Mouse (Mus musculus) thymus, postnatal 10 days (tissue): Measurements from ENCODE around the gene Parn.
"Not testable (repeated sequence)": the region's sequence is repeated elsewhere in the genome, so short reads cannot be mapped to it uniquely, and the experiment has no call there.

ENCODE experiments used
- DNase-seq, 2 experiments: peaks; one replicate each; pipeline ENCODE4 v3.0.0; 2021; ENCODE audit warnings: low spot score in 2 of 2

Gene Parn

DNA sequence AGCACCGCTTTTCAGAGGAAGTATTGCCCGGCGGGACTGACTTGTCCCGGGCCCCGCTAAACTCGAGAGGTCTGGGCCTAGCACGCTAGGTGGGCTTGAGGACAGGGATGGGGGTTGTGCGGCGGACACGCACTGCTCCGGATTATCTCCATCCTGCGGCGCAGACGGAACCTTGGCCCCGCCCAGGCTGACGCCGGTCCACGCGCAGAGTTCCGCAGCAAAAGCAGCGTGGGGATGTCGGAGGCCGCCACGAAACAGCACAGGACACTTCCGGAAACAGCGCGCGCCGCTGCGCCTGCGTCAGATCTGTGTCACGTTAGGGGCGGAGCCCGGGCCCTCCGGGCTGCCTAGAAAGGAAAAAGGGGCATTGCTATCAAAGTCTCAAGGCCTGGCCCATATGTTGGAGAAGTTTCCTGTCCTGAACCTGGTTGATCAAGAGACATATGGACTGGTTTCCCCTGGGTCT, at the start of gene Parn:
Gene Parn, minus strand, starts transcription at position 293 of the 466 bp plus-strand sequence.
- DNase-seq, result peak; percentile 92 to 93

GRCm38 (mm10) chr16:13716821-13717553, 49.0 kb upstream of the Parn start:
- DNase-seq, result no peak

- no peak for DNase-seq
Measured at GRCm38 (mm10) chr16:13714910-13715309, 46.9 kb upstream of the Parn start.

GRCm38 (mm10) chr16:13704676-13705075, 36.7 kb upstream of the Parn start:
- DNase-seq, result no peak

- DNase-seq, result no peak
Measured at GRCm38 (mm10) chr16:13702184-13702583, 34.2 kb upstream of the Parn start.

GRCm38 (mm10) chr16:13698998-13699397, 31.0 kb upstream of the Parn start:
- DNase-seq, result no peak

- DNase-seq, result no peak
Measured at GRCm38 (mm10) chr16:13678601-13679319, 10.8 kb upstream of the Parn start.

- no peak for DNase-seq
Measured at GRCm38 (mm10) chr16:13674511-13674910, 6.5 kb upstream of the Parn start.

DNA sequence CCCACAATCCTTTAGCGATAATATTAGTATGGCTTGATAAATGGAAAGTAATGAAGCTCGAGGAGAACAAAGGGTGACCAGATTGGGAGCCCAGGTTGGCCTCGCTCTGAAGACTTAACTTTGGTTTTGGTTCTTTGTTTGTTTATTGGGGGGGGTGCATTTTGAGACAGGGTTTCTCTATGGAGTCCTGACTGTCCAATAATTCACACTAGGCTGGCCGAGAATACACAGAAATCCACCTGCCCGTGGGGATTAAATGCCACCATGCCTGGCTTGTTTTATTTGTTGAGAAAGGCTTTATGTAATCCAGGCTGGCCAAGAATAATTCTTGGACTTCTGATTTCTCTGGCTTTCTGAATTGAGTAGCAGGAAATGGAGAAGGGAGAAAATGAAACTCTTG, 5.1 kb upstream of the Parn start:
- DNase-seq, result no peak

GRCm38 (mm10) chr16:13672386-13672898, 4.5 kb upstream of the Parn start:
- peak; percentile 52 to 58 for DNase-seq

DNA sequence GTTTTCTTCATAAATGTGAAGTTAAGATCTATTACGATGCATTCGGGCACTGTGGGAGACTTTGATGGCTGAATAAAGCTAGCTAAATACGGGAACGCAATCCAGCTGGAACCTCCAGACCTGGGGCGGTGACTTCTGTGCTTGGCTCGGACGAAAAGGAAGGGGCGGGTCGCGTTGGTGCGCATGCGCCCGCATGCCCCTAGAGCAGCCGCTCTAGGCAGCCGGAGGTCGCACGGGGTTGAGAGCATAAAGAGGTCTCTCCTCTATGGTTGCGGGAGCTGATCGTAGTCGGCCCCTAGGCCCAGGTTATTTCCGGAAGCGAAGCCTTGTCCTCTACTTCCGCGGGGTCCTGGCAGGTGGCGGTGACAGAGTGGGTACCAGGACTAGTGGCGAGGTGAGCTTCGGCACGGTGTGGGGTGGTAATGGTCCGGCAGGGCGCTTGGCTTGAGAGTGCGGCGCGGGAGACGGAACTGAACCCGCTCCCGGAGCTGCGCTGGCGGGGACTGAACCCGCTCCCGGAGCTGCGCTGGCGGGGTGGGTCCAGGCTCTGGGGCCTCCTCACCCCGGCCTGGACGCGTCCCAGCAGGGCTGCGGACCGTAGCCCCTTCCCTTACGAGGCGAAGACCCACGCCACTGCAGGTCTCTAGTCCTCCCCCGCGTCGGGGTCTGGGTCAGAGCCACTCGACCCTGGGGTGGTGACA, 3.9 kb upstream of the Parn start, which contains the start of the genes Bfar and 3110001I22Rik:
Gene Bfar, plus strand, starts transcription at position 174 of the 701 bp plus-strand sequence.
Gene 3110001I22Rik, plus strand, starts transcription at position 245 of the 701 bp plus-strand sequence.
- peak; percentile 87 to 88 for DNase-seq

- not testable (repeated sequence) for DNase-seq
Measured at GRCm38 (mm10) chr16:13670896-13671295, 2.9 kb upstream of the Parn start.

DNA sequence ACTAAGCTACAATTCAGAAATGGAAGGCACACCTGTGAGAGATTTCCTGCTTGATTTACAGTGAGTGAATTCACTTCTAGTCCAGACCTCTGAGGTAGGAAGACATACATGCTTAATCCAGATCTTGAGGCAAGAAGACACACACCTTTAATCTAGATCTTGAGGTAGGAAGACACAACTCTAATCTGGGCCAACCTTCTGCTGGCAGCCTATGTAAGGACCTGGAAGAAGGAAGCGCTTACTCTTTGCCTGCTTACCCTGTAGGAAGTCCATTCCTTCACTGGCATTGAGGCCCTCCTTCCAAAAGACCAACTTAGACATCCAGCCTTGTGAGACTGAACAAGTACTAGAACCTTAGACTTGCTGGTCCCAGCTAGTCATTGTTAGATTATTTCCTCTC, 1.3 kb upstream of the Parn start:
- no peak for DNase-seq

- DNase-seq, result peak; percentile 7 to 10
Measured at GRCm38 (mm10) chr16:13668402-13669108, 585 bp upstream of the Parn start.

- DNase-seq, result no peak
Measured at GRCm38 (mm10) chr16:13660736-13661135, 7.2 kb downstream of the Parn start.

DNA sequence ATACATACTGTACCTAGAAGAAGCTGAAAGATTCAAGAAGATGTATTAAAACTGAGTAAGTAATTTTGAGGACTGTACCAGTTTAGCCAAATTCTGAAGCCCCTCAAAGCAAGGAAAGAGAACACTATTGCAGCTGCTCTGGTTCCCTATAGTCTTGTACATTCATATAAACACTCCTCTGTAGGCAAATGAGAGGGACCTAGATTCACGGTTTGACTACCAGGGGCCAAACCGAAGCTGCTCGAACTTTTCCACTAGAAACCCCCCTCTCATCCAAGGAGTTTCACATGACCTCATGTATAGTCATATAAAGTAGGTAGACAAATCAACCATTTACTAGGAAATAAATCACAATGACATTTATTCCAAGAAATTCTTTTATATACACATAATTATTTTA, 9.1 kb downstream of the Parn start:
- DNase-seq, result no peak

DNA sequence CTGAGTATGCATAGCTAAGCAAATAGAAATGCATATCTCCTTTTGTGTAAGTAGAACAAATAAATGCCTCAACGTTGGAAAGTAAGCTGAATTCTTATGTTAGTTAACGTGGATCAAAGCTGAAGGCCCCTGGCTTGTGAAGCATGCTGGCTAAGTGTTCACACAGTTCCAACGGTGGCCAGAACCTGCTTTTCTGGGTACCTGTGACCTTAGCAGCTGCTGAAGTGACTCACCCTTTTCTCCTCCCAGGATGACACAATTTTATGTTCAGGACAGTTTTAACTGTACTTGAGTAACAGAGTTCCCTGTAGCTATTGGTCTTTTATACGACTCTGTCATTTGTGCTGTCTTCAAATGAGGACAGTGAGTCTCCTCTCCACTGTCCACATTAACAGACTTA, 22.0 kb downstream of the Parn start:
- no peak for DNase-seq

- DNase-seq, result no peak
Measured at GRCm38 (mm10) chr16:13644474-13644873, 23.5 kb downstream of the Parn start.

- peak; percentile 5 to 18 for DNase-seq
Measured at GRCm38 (mm10) chr16:13640064-13640463, 27.9 kb downstream of the Parn start.

- no peak for DNase-seq
Measured at GRCm38 (mm10) chr16:13639508-13639907, 28.5 kb downstream of the Parn start.

DNA sequence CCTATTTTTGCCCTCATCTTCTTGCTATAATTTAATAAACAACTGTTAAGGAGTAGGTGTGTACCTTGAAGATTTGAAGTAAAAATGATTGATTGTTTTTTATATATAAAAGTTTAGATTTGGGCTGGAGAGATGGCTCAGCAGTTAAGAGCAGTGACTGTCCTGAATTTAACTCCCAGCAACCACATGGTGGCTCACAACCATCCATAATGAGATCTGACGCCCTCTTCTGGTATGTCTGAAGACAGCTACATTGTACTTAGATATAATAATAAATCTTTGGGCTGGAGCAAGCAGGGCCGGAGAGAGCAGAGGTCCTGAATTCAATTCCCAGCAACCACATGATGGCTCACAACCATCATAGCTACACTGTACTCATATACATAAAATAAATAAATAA, 29.8 kb downstream of the Parn start:
- not testable (repeated sequence) for DNase-seq
